Mouse (Mus musculus): ENCODE measurements around the gene Lnpk. TPM values are rescaled to one million over a fixed set of nuclear protein-coding genes. Genes with fewer than 3 reads are reported as not detected.

Lnpk gene
- polyA plus RNA-seq, 1 experiment from 2014 or later = 45.2 TPM

Other genes with a start within 250 kb of the Lnpk start
- gene Evx2, start 80.1 kb upstream of the Lnpk start, polyA plus RNA-seq (2015; fragmentation: Nextera tagmentation; extraction: Ambion mirVana) = 0.40 and 0.58 TPM in 2 replicates
- gene Hoxd13, start 88.9 kb upstream of the Lnpk start, polyA plus RNA-seq (2015; fragmentation: Nextera tagmentation; extraction: Ambion mirVana) = 0.06 TPM in 1 of 2 replicates, not detected in the other
- not detected in 2 replicates for gene Hoxd12, start 95.6 kb upstream of the Lnpk start, polyA plus RNA-seq (2015; fragmentation: Nextera tagmentation; extraction: Ambion mirVana)
- gene Hoxd11, start 100.1 kb upstream of the Lnpk start, polyA plus RNA-seq (2015; fragmentation: Nextera tagmentation; extraction: Ambion mirVana) = not detected in 2 replicates
- gene Hoxd10, start 112.5 kb upstream of the Lnpk start, polyA plus RNA-seq (2015; fragmentation: Nextera tagmentation; extraction: Ambion mirVana) = not detected in 2 replicates
- 0.07 TPM in 1 of 2 replicates, not detected in the other for gene Hoxd9, start 118.3 kb upstream of the Lnpk start, polyA plus RNA-seq (2015; fragmentation: Nextera tagmentation; extraction: Ambion mirVana)
- 0.66 and 1.1 TPM in 2 replicates for gene Hoxd8, start 125.2 kb upstream of the Lnpk start, polyA plus RNA-seq (2015; fragmentation: Nextera tagmentation; extraction: Ambion mirVana)
- 43.8 and 48.0 TPM in 2 replicates for gene Hoxd3, start 132.5 kb upstream of the Lnpk start, polyA plus RNA-seq (2015; fragmentation: Nextera tagmentation; extraction: Ambion mirVana)
- gene Hoxd4, start 132.5 kb upstream of the Lnpk start, polyA plus RNA-seq (2015; fragmentation: Nextera tagmentation; extraction: Ambion mirVana) = 2.2 and 2.3 TPM in 2 replicates
- gene Gm28230, start 147.3 kb upstream of the Lnpk start, polyA plus RNA-seq (2015; fragmentation: Nextera tagmentation; extraction: Ambion mirVana) = 0.45 and 0.72 TPM in 2 replicates
- gene Hoxd1, start 183.5 kb upstream of the Lnpk start, polyA plus RNA-seq (2015; fragmentation: Nextera tagmentation; extraction: Ambion mirVana) = 1.1 and 1.3 TPM in 2 replicates
- gene Mtx2, start 246.4 kb upstream of the Lnpk start, polyA plus RNA-seq (2015; fragmentation: Nextera tagmentation; extraction: Ambion mirVana) = 156 and 171 TPM in 2 replicates